Mouse (Mus musculus): ENCODE data around the gene Hsdl2. TPM values are rescaled to one million over a fixed set of nuclear protein-coding genes. Genes with fewer than 3 reads are reported as not detected.

Hsdl2 gene
- polyA plus RNA-seq, 1 experiment from 2014 or later: 27.8 TPM

GRCm38 (mm10) chr4:59596556-59596955 is 15.2 kb downstream of the Hsdl2 start:
- H3K27ac ChIP-seq: no peak overlapping the region
- no peak for ATAC-seq (ENCODE audit: insufficient number of reproducible peaks, low FRiP score, low TSS enrichment, low read depth)
- no peaks in the 10 kb centered on the region for H3K9me3 ChIP-seq
- no peaks in the 10 kb centered on the region for H3K4me1 ChIP-seq
- H3K9ac ChIP-seq: no peak overlapping the region
- H3K4me2 ChIP-seq: no peak overlapping the region
- WGBS: 82% methylated on average over 2 of the region's 2 CpGs
- peaks cover 8% of the 10 kb centered on the region; the same call in 1 of the 2 replicates for H3K36me3 ChIP-seq
- H3K27me3 ChIP-seq: no peaks in the 10 kb centered on the region
- no peak overlapping the region for H3K4me3 ChIP-seq

DNA sequence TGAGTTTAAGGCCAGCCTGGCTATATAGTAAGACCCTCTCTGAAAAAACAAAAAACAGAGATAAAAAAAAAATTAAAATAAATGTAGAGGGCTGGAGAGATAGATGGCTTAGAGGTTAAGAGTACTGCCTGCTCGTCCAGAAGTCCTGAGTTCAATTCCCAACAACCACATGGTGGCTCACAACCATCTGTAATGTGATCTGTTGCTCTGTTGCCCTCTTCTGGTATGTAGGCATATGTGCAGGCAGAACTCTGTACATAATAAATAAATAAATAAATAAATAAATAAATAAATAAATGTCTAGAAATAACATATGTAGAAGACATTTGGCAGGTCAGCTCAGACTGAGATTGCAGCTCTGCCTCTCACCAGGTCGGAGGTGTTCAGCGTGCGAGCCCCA is 21.3 kb downstream of the Hsdl2 start:
- H3K4me3 ChIP-seq: no peak overlapping the region
- peaks cover 6% of the 10 kb centered on the region; the same call in 1 of the 2 replicates for H3K36me3 ChIP-seq
- no peak overlapping the region for H3K9ac ChIP-seq
- H3K9me3 ChIP-seq: no peaks in the 10 kb centered on the region
- no peak for ATAC-seq (ENCODE audit: insufficient number of reproducible peaks, low FRiP score, low TSS enrichment, low read depth)
- H3K27ac ChIP-seq: no peak overlapping the region
- WGBS: 82% methylated on average over 4 of the region's 4 CpGs
- H3K27me3 ChIP-seq: no peaks in the 10 kb centered on the region
- H3K4me2 ChIP-seq: no peak overlapping the region
- no peaks in the 10 kb centered on the region for H3K4me1 ChIP-seq

DNA sequence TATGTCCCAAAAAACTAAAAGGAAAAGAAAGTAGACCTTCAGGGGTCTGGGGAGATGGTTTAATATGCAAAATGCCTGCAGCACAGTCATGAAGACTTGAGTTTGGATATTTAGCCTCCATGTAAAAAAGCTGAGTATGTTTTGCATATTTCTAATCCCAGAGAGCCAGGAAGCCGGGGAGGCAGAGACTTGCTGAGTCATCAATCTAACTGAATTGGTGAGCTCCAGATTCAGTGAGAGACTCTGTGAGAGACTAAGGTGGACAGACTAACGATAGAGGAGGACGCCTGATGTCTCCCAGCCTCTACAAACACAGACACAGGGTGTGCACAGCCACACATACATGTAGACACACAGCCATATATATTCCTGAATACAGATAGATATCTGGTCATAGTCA is 23.5 kb downstream of the Hsdl2 start:
- Histone ChIP-seq H3K4me3 (no peak overlapping the region), H3K27me3 (no peaks in the 10 kb centered on the region), H3K36me3 (no peaks in the 10 kb centered on the region), H3K4me2 (no peak overlapping the region), H3K9ac (no peak overlapping the region), H3K4me1 (no peaks in the 10 kb centered on the region), H3K9me3 (no peaks in the 10 kb centered on the region), H3K27ac (no peak overlapping the region)
- 80% methylated on average over 3 of the region's 3 CpGs for WGBS
- no peak for ATAC-seq (ENCODE audit: insufficient number of reproducible peaks, low FRiP score, low TSS enrichment, low read depth)

DNA sequence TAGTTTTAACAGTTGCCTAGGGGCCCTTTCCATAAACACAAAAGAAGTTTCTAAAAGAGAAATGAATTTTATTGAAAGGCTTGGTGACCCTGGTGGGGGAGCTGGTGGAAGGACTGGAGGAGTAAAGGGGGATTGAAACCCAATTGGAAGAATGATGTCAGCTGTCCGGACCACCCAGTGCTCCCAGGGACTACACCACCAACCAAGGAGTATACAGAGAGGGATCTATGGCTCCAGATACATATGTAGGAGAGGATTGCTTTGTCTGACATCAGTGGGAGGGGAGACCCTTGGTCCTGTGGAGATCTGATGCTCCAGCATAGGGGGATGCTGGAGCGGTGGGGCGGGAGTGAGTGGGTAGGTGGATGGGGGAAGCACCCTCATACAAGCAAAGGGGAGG is 24.1 kb downstream of the Hsdl2 start:
- 99% methylated on average over 3 of the region's 3 CpGs for WGBS
- no peaks in the 10 kb centered on the region for H3K9me3 ChIP-seq

GRCm38 (mm10) chr4:59610411-59610810 is 29.0 kb downstream of the Hsdl2 start:
- 57% methylated on average over 3 of the region's 3 CpGs for WGBS
- no peak overlapping the region for H3K4me3 ChIP-seq
- H3K4me2 ChIP-seq: no peak overlapping the region
- H3K27me3 ChIP-seq: no peaks in the 10 kb centered on the region
- H3K4me1 ChIP-seq: no peaks in the 10 kb centered on the region
- no peak overlapping the region for H3K27ac ChIP-seq
- H3K9ac ChIP-seq: no peak overlapping the region
- no peaks in the 10 kb centered on the region for H3K9me3 ChIP-seq
- H3K36me3 ChIP-seq: no peaks in the 10 kb centered on the region
- no peak for ATAC-seq (ENCODE audit: insufficient number of reproducible peaks, low FRiP score, low TSS enrichment, low read depth)

More for the DNA sequence above, 24.1 kb downstream of the Hsdl2 start:
- H3K9ac ChIP-seq: no peak overlapping the region
- ATAC-seq (ENCODE audit: insufficient number of reproducible peaks, low FRiP score, low TSS enrichment, low read depth): no peak
- no peak overlapping the region for H3K4me2 ChIP-seq
- H3K4me3 ChIP-seq: no peak overlapping the region
- H3K4me1 ChIP-seq: no peaks in the 10 kb centered on the region
- H3K27ac ChIP-seq: no peak overlapping the region
- H3K27me3 ChIP-seq: no peaks in the 10 kb centered on the region
- H3K36me3 ChIP-seq: no peaks in the 10 kb centered on the region

- 38% methylated on average over 1 of the region's 1 CpGs for WGBS
- Histone ChIP-seq H3K4me2 (no peak overlapping the region), H3K9ac (no peak overlapping the region), H3K27ac (no peak overlapping the region), H3K27me3 (no peaks in the 10 kb centered on the region), H3K36me3 (no peaks in the 10 kb centered on the region), H3K4me1 (no peaks in the 10 kb centered on the region), H3K4me3 (no peak overlapping the region), H3K9me3 (no peaks in the 10 kb centered on the region)
- no peak for ATAC-seq (ENCODE audit: insufficient number of reproducible peaks, low FRiP score, low TSS enrichment, low read depth)
These were observed 33.6 kb downstream of the Hsdl2 start for GRCm38 (mm10) chr4:59614986-59615385.

DNA sequence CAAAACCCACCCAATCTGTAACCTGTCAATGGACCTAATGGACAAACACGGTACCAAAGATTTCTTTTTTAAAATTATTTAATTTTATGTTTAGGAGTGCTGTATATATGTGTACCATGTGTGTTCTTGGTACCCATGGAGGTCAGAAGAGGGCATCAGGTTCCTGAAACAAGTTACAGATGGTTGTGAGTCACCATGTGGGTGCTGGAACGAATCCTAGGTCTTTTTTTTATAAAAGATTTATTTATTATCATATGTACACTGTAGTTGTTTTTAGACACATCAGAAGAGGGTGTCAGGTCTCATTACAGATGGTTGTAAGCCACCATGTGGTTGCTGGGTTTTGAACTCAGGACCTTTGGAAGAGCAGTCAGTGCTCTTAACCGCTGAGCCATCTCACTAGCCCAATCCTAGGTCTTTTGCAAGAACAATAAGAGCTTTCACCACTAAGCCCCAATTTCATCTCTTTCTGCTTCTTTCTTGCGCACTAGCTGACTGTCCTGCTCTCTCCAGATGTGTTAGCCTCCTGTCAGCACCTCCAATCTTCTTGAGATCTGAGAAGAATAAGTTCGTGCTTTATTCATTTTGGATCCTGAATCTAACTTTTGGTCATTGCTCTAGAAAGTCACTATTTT is 38.4 kb downstream of the Hsdl2 start:
- Histone ChIP-seq H3K4me1 (no peaks in the 10 kb centered on the region), H3K36me3 (no peaks in the 10 kb centered on the region), H3K27ac (no peak overlapping the region), H3K4me2 (no peak overlapping the region), H3K9me3 (no peaks in the 10 kb centered on the region), H3K9ac (no peak overlapping the region), H3K4me3 (no peak overlapping the region), H3K27me3 (no peaks in the 10 kb centered on the region)
- no peak for ATAC-seq (ENCODE audit: insufficient number of reproducible peaks, low FRiP score, low TSS enrichment, low read depth)
- 85% methylated on average over 5 of the region's 5 CpGs for WGBS

DNA sequence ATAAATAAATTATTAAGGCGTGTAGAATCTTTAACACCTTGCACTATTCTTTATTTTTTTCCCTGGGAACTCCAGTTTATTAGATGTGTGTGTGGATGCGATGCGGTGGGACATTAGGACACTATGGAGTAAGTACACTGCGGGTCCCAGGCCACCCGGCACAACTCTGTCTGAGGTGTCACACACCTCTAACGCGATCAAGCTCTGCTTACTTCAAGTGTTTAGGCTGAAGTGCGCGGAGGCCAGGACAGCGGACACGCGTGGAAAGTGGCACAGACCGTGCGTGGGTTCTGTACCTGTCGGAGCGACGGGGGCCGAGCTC is 44.3 kb downstream of the Hsdl2 start:
- Histone ChIP-seq H3K27ac (peak overlapping the region; percentile 48; the same call in 1 of the 2 replicates), H3K36me3 (no peaks in the 10 kb centered on the region), H3K9me3 (no peaks in the 10 kb centered on the region), H3K4me1 (0 out of 2 replicates have a peak, but pooled peaks cover 2% of the 10 kb centered on the region), H3K27me3 (no peaks in the 10 kb centered on the region), H3K4me2 (peak overlapping the region; percentile 59), H3K4me3 (peak overlapping the region; percentile 97), H3K9ac (peak overlapping the region; percentile 70)
- WGBS: 1% methylated on average over 18 of the region's 18 CpGs
- ATAC-seq (ENCODE audit: insufficient number of reproducible peaks, low FRiP score, low TSS enrichment, low read depth): peak; percentile 78

GRCm38 (mm10) chr4:59625998-59626910 is 44.9 kb downstream of the Hsdl2 start, which contains the start of gene E130308A19Rik:
E130308A19Rik (plus strand) TSS chr4:59626211.
- H3K36me3 ChIP-seq: no peaks in the 10 kb centered on the region
- H3K4me3 ChIP-seq: peak within 1 kb of the TSS; percentile 97
- H3K27ac ChIP-seq: peak within 1 kb of the TSS; percentile 65
- H3K4me1 ChIP-seq: 0 out of 2 replicates have a peak, but pooled peaks cover 2% of the 10 kb centered on the region
- ATAC-seq (ENCODE audit: insufficient number of reproducible peaks, low FRiP score, low TSS enrichment, low read depth): peak; percentile 92
- peak within 1 kb of the TSS; percentile 70 for H3K9ac ChIP-seq
- no peaks in the 10 kb centered on the region for H3K9me3 ChIP-seq
- WGBS: 1% methylated on average over 99 of the region's 120 CpGs
- peak within 1 kb of the TSS; percentile 59 for H3K4me2 ChIP-seq
- no peaks in the 10 kb centered on the region for H3K27me3 ChIP-seq

DNA sequence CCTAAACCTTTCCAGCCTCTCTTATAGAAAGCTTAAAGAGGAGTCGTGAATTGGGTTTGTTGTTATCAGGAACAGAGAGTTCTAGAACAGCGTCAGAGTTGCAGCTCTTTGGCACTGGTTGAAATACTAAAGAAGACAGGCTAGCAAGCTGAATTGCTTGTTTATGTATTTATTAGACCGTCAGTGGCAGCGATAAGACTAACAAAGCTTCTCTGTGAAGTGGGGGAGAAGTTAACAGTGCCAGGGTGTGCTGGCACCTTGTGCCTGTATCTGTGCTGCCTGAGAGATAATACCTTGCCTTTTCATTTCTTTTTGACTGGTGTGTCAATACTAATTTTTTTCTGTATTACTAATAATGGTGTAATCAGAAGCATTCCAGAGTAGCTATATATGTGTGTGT is 46.9 kb downstream of the Hsdl2 start:
- H3K36me3 ChIP-seq: no peaks in the 10 kb centered on the region
- H3K4me2 ChIP-seq: no peak overlapping the region
- H3K4me3 ChIP-seq: no peak overlapping the region
- H3K27ac ChIP-seq: no peak overlapping the region
- H3K27me3 ChIP-seq: no peaks in the 10 kb centered on the region
- 0 out of 2 replicates have a peak, but pooled peaks cover 2% of the 10 kb centered on the region for H3K4me1 ChIP-seq
- 66% methylated on average over 4 of the region's 4 CpGs for WGBS
- no peak for ATAC-seq (ENCODE audit: insufficient number of reproducible peaks, low FRiP score, low TSS enrichment, low read depth)
- H3K9ac ChIP-seq: no peak overlapping the region
- no peaks in the 10 kb centered on the region for H3K9me3 ChIP-seq

DNA sequence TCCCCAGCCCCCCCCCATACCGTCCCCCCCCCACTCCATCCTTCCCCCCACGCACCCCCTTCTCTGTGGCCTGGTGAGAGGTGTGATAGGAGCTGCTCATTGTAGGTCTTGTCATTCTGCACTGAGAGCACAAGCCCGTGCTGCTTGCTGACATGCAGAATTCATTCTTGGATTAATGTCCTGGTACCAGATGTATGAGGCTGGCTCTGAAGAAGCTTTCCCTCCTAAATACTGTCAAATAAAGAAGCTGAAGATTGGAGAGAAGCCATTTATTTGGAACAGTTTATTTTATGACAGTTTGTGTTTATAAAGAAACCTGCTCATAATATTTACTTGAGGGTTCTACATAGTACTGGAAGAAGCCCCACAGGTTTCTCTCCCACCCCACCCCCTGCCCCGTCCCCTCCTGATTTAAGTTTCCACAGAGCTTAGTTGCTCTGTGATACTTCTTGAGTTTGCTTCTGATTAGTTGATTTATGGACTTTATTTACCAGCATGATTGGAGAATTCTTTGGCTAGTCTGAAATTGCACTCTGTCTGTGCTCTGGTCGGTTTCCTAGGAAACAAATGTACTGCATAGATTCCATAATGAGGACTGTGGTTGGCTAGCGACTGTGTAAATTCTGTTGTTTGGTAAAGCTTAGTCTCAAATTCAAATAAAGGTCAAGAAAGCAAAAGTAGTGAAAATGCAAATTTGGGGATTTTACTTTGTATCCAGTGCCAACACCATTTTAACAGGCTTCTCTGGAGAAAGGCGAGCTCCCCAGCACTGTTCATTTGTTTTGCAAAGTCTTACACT is 47.9 kb downstream of the Hsdl2 start:
- Histone ChIP-seq H3K36me3 (no peaks in the 10 kb centered on the region), H3K27ac (no peak overlapping the region)

More for the DNA sequence above, 47.9 kb downstream of the Hsdl2 start:
- Histone ChIP-seq H3K9me3 (no peaks in the 10 kb centered on the region), H3K4me2 (no peak overlapping the region), H3K27me3 (no peaks in the 10 kb centered on the region), H3K4me1 (0 out of 2 replicates have a peak, but pooled peaks cover 2% of the 10 kb centered on the region), H3K9ac (no peak overlapping the region), H3K4me3 (no peak overlapping the region)
- ATAC-seq (ENCODE audit: insufficient number of reproducible peaks, low FRiP score, low TSS enrichment, low read depth): no peak
- WGBS: 26% methylated on average over 7 of the region's 7 CpGs
